Mouse (Mus musculus) myocyte (in vitro differentiated cells): ENCODE results near the gene Arl15.

Experiments used
- E2F4 ChIP-seq: IDR thresholded peaks from one replicate; pipeline ENCODE4 v1.6.1; 2011; ENCODE audit warnings: mild to moderate bottlenecking, control low read depth, moderate library complexity; ENCODE audit not compliant: insufficient read depth
- MAX ChIP-seq: IDR thresholded peaks from one replicate; pipeline ENCODE4 v1.6.1; 2011; ENCODE audit warnings: low read depth, mild to moderate bottlenecking, control low read depth
- MYOG ChIP-seq, 3 experiments: IDR thresholded peaks; one replicate each; pipeline ENCODE4 v1.6.1; 2011; ENCODE audit warnings: control low read depth in 2 of 3, low read depth in 2 of 3, mild to moderate bottlenecking in 2 of 3; ENCODE audit not compliant: insufficient read length in 2 of 3, control insufficient read depth in 1 of 3, insufficient read depth in 1 of 3
- POLR2A ChIP-seq: IDR thresholded peaks from one replicate; pipeline ENCODE4 v1.6.1; 2011; ENCODE audit warnings: low read depth, mild to moderate bottlenecking, control low read depth, moderate library complexity; ENCODE audit not compliant: insufficient read length
- REST ChIP-seq: IDR thresholded peaks from one replicate; pipeline ENCODE4 v1.6.1; 2011; ENCODE audit warnings: mild to moderate bottlenecking, control low read depth, moderate library complexity; ENCODE audit not compliant: insufficient read depth, insufficient read length
- TCF12 ChIP-seq: IDR thresholded peaks from one replicate; pipeline ENCODE4 v1.6.1; 2011; ENCODE audit warnings: mild to moderate bottlenecking, control low read depth; ENCODE audit not compliant: poor library complexity, insufficient read depth, severe bottlenecking
- TCF3 ChIP-seq: IDR thresholded peaks from one replicate; pipeline ENCODE4 v1.6.1; 2011; ENCODE audit warnings: low read depth, control low read depth; ENCODE audit not compliant: insufficient read length

GRCm38 (mm10) chr13:114095440-114095839, 301.1 kb downstream of the Arl15 start:
- TF ChIP-seq POLR2A (no peak), REST (no peak), MAX (no peak), TCF3 (no peak), TCF12 (no peak), E2F4 (no peak), MYOG (IDR thresholded peaks at IDR 0.05; ENCODE audit: control insufficient read depth in 1 of 3, insufficient read depth in 1 of 3, insufficient read length in 2 of 3, low read depth in 2 of 3) (no peak)
